Mouse (Mus musculus): ENCODE data around the gene Nap1l4.
A peak's percentile ranks its signal among the peaks of the same experiment; 100 is the strongest.

DNA sequence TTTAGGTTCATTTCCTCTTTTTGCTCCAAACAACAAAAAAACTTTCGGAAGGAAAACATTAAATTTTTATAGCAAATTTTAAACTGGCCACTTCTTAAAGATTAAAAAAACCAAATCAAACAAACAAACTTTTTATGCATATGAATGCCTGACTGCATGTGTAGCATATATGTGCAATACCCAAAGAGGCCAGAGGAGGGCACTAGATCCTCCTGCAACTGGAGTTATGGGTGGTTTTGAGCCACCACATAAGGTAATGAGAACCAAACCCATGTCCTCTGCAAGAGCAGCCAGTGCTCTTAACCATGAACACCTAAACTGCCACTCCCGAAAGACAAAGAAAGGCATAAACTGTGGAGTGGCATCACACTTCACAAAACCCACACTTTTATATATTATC, 4.5 kb downstream of the Nap1l4 start:
- TF ChIP-seq CTCF (IDR thresholded peaks at IDR 0.05; ENCODE audit: extremely low read depth, insufficient read depth, insufficient read length, insufficient replicate concordance), result peak; percentile 17; the same call in 1 of the 2 replicates
- TF ChIP-seq POLR2A (IDR thresholded peaks at IDR 0.05; ENCODE audit: low read depth, low read length), result no peak
